Mouse (Mus musculus) kidney, embryonic 15.5 days (tissue): ENCODE results near the gene Mboat1. TPM values are rescaled to one million over a fixed set of nuclear protein-coding genes. Genes with fewer than 3 reads are reported as not detected.

Source experiments
- ATAC-seq: fragments of 200-750 bp; cut with Nextera tagmentation; replicated peaks from 2 replicates; pipeline ENCODE4 v1.8.0; 2017; ENCODE audit warnings: moderate TSS enrichment; ENCODE audit not compliant: low FRiP score
- H3K27ac ChIP-seq: fragments of 300-500 bp; sonication (generic); 2 replicates; pipeline ENCODE4 v1.5.1; 2015; ENCODE audit warnings: mild to moderate bottlenecking, inconsistent platforms
- H3K27me3 ChIP-seq: fragments of 300-500 bp; sonication (generic); 2 replicates; pipeline ENCODE4 v1.6.1; 2015; ENCODE audit warnings: inconsistent platforms
- H3K36me3 ChIP-seq: fragments of 300-500 bp; sonication (generic); 2 replicates; pipeline ENCODE4 v1.6.1; 2015; ENCODE audit warnings: inconsistent platforms
- H3K4me1 ChIP-seq: fragments of 300-500 bp; sonication (generic); 2 replicates; pipeline ENCODE4 v1.6.1; 2015; ENCODE audit warnings: inconsistent platforms
- H3K4me2 ChIP-seq: fragments of 300-500 bp; sonication (generic); 2 replicates; pipeline ENCODE4 v1.6.1; 2015; ENCODE audit warnings: moderate library complexity, mild to moderate bottlenecking, inconsistent platforms
- H3K4me3 ChIP-seq: fragments of 300-500 bp; sonication (generic); replicated peaks from 2 replicates; pipeline ENCODE4 v1.5.1; 2015; ENCODE audit warnings: mild to moderate bottlenecking, inconsistent platforms
- H3K9ac ChIP-seq: fragments of 300-500 bp; sonication (generic); 2 replicates; pipeline ENCODE4 v1.6.1; 2015; ENCODE audit warnings: mild to moderate bottlenecking, inconsistent platforms
- H3K9me3 ChIP-seq: fragments of 300-500 bp; sonication (generic); replicated peaks from 2 replicates; pipeline ENCODE4 v1.6.1; 2016; ENCODE audit warnings: inconsistent platforms
- WGBS: fragments of 180-500 bp; shearing (Covaris S2); methylation state at CpG from one replicate; pipeline ENCODE4 v1.1.7; 2015; ENCODE audit warnings: mixed read lengths; 5-methylcytosine and 5-hydroxymethylcytosine counted together
- polyA plus RNA-seq: library from polyadenylated mRNA; unstranded; fragments of >200 nt; fragmentation: Nextera tagmentation; extraction: Ambion mirVana; gene quantifications from 2 replicates; pipeline ENCODE4 v1.2.1, GENCODE M21; 2015

Mboat1 gene
- polyA plus RNA-seq, 1 experiment from 2014 or later = 26.2 TPM

- no peak overlapping the region for H3K9ac ChIP-seq
- H3K4me3 ChIP-seq = no peak overlapping the region
- H3K4me1 ChIP-seq = peaks cover 30% of the 10 kb centered on the region
- peak; percentile 70 for ATAC-seq
- peak overlapping the region; percentile 74 for H3K27ac ChIP-seq
- H3K36me3 ChIP-seq = peaks cover 16% of the 10 kb centered on the region
- no peaks in the 10 kb centered on the region for H3K9me3 ChIP-seq
- no peak overlapping the region for H3K4me2 ChIP-seq
- WGBS = 29% methylated on average over 3 of the region's 3 CpGs
- H3K27me3 ChIP-seq = no peaks in the 10 kb centered on the region
Observed at GRCm38 (mm10) chr13:30221316-30221715, 85.0 kb downstream of the Mboat1 start.

- no peak overlapping the region for H3K4me3 ChIP-seq
- H3K9ac ChIP-seq = no peak overlapping the region
- no peaks in the 10 kb centered on the region for H3K27me3 ChIP-seq
- WGBS = 92% methylated on average over 10 of the region's 10 CpGs
- peaks cover 16% of the 10 kb centered on the region for H3K36me3 ChIP-seq
- no peak for ATAC-seq
- no peaks in the 10 kb centered on the region for H3K9me3 ChIP-seq
- no peak overlapping the region for H3K27ac ChIP-seq
- no peak overlapping the region for H3K4me2 ChIP-seq
- peaks cover 28% of the 10 kb centered on the region for H3K4me1 ChIP-seq
Observed at GRCm38 (mm10) chr13:30224114-30224513, 87.8 kb downstream of the Mboat1 start.

- H3K4me1 ChIP-seq = peaks cover 28% of the 10 kb centered on the region
- H3K36me3 ChIP-seq = peaks cover 16% of the 10 kb centered on the region
- no peak overlapping the region for H3K27ac ChIP-seq
- no peaks in the 10 kb centered on the region for H3K9me3 ChIP-seq
- H3K4me2 ChIP-seq = no peak overlapping the region
- H3K4me3 ChIP-seq = no peak overlapping the region
- WGBS = 93% methylated on average over 6 of the region's 6 CpGs
- ATAC-seq = no peak
- no peaks in the 10 kb centered on the region for H3K27me3 ChIP-seq
- H3K9ac ChIP-seq = no peak overlapping the region
Observed at GRCm38 (mm10) chr13:30224659-30225058, 88.4 kb downstream of the Mboat1 start.

- H3K4me1 ChIP-seq = peaks cover 8% of the 10 kb centered on the region
- no peaks in the 10 kb centered on the region for H3K9me3 ChIP-seq
- H3K36me3 ChIP-seq = peaks cover 15% of the 10 kb centered on the region
- H3K27me3 ChIP-seq = no peaks in the 10 kb centered on the region
- no peak overlapping the region for H3K4me2 ChIP-seq
- no peak overlapping the region for H3K4me3 ChIP-seq
- H3K27ac ChIP-seq = no peak overlapping the region
- WGBS = 54% methylated on average over 5 of the region's 5 CpGs
- no peak for ATAC-seq
- no peak overlapping the region for H3K9ac ChIP-seq
Observed at GRCm38 (mm10) chr13:30228762-30229161, 92.5 kb downstream of the Mboat1 start.

- 87% methylated on average over 9 of the region's 9 CpGs for WGBS
- Histone ChIP-seq H3K4me3 (no peak overlapping the region), H3K4me1 (peaks cover 8% of the 10 kb centered on the region), H3K27me3 (no peaks in the 10 kb centered on the region), H3K27ac (no peak overlapping the region), H3K9ac (no peak overlapping the region), H3K4me2 (no peak overlapping the region), H3K9me3 (no peaks in the 10 kb centered on the region), H3K36me3 (peaks cover 5% of the 10 kb centered on the region; the same call in 1 of the 2 replicates)
- ATAC-seq = no peak
Observed at GRCm38 (mm10) chr13:30229625-30230139, 93.4 kb downstream of the Mboat1 start.

- peak overlapping the region; percentile 32 for H3K27ac ChIP-seq
- ATAC-seq = 0 out of 2 replicates have a peak, but pooled peaks have one; percentile 52
Observed at GRCm38 (mm10) chr13:30235056-30235750, 98.9 kb downstream of the Mboat1 start.

GRCm38 (mm10) chr13:30239396-30239795 is 103.1 kb downstream of the Mboat1 start:
- H3K27me3 ChIP-seq = no peaks in the 10 kb centered on the region
- peaks cover 20% of the 10 kb centered on the region; the same call in 1 of the 2 replicates for H3K36me3 ChIP-seq
- H3K27ac ChIP-seq = no peak overlapping the region
- ATAC-seq = no peak
- H3K9me3 ChIP-seq = no peaks in the 10 kb centered on the region
- WGBS = 76% methylated on average over 6 of the region's 6 CpGs
- H3K9ac ChIP-seq = no peak overlapping the region
- H3K4me3 ChIP-seq = no peak overlapping the region
- peaks cover 9% of the 10 kb centered on the region; the same call in 1 of the 2 replicates for H3K4me1 ChIP-seq
- no peak overlapping the region for H3K4me2 ChIP-seq

More at GRCm38 (mm10) chr13:30235056-30235750, 98.9 kb downstream of the Mboat1 start:
- Histone ChIP-seq H3K4me3 (no peak overlapping the region), H3K27me3 (no peaks in the 10 kb centered on the region), H3K4me2 (no peak overlapping the region), H3K4me1 (peaks cover 9% of the 10 kb centered on the region; the same call in 1 of the 2 replicates), H3K9me3 (no peaks in the 10 kb centered on the region), H3K36me3 (no peaks in the 10 kb centered on the region), H3K9ac (no peak overlapping the region)
- WGBS = 51% methylated on average over 11 of the region's 11 CpGs

- Histone ChIP-seq H3K36me3 (peaks cover 29% of the 10 kb centered on the region; the same call in 1 of the 2 replicates), H3K4me3 (no peak overlapping the region), H3K9ac (no peak overlapping the region), H3K4me1 (peaks cover 9% of the 10 kb centered on the region), H3K4me2 (no peak overlapping the region), H3K27ac (no peak overlapping the region), H3K9me3 (no peaks in the 10 kb centered on the region), H3K27me3 (no peaks in the 10 kb centered on the region)
- no peak for ATAC-seq
- WGBS = 86% methylated on average over 4 of the region's 4 CpGs
Observed at GRCm38 (mm10) chr13:30245573-30245972, 109.3 kb downstream of the Mboat1 start.

- H3K9me3 ChIP-seq = no peaks in the 10 kb centered on the region
- H3K4me1 ChIP-seq = peaks cover 19% of the 10 kb centered on the region
- no peaks in the 10 kb centered on the region for H3K27me3 ChIP-seq
- WGBS = 39% methylated on average over 5 of the region's 5 CpGs
- no peak overlapping the region for H3K4me3 ChIP-seq
- H3K36me3 ChIP-seq = peaks cover 9% of the 10 kb centered on the region; the same call in 1 of the 2 replicates
- no peak; the same call in 1 of the 2 replicates for ATAC-seq
- no peak overlapping the region for H3K27ac ChIP-seq
- no peak overlapping the region for H3K9ac ChIP-seq
- H3K4me2 ChIP-seq = no peak overlapping the region
Observed at GRCm38 (mm10) chr13:30250341-30250905, 114.1 kb downstream of the Mboat1 start.

- Histone ChIP-seq H3K27ac (no peak overlapping the region), H3K36me3 (no peaks in the 10 kb centered on the region), H3K4me2 (no peak overlapping the region), H3K9ac (no peak overlapping the region), H3K4me3 (no peak overlapping the region), H3K4me1 (peaks cover 19% of the 10 kb centered on the region), H3K27me3 (no peaks in the 10 kb centered on the region), H3K9me3 (no peaks in the 10 kb centered on the region)
- WGBS = 77% methylated on average over 3 of the region's 3 CpGs
- ATAC-seq = no peak
Observed at GRCm38 (mm10) chr13:30251431-30251830, 115.1 kb downstream of the Mboat1 start.

- no peak for ATAC-seq
- no peak overlapping the region for H3K27ac ChIP-seq
- H3K4me2 ChIP-seq = no peak overlapping the region
- no peak overlapping the region for H3K9ac ChIP-seq
- no peaks in the 10 kb centered on the region for H3K36me3 ChIP-seq
- peaks cover 19% of the 10 kb centered on the region for H3K4me1 ChIP-seq
- H3K27me3 ChIP-seq = no peaks in the 10 kb centered on the region
- 44% methylated on average over 3 of the region's 3 CpGs for WGBS
- no peak overlapping the region for H3K4me3 ChIP-seq
- H3K9me3 ChIP-seq = no peaks in the 10 kb centered on the region
Observed at GRCm38 (mm10) chr13:30252692-30253091, 116.4 kb downstream of the Mboat1 start.

- Histone ChIP-seq H3K27ac (peak overlapping the region; percentile 41; the same call in 1 of the 2 replicates), H3K9me3 (no peaks in the 10 kb centered on the region), H3K9ac (no peak overlapping the region), H3K27me3 (no peaks in the 10 kb centered on the region), H3K4me1 (peaks cover 20% of the 10 kb centered on the region), H3K4me2 (no peak overlapping the region), H3K36me3 (no peaks in the 10 kb centered on the region), H3K4me3 (no peak overlapping the region)
- 33% methylated on average over 5 of the region's 5 CpGs for WGBS
- ATAC-seq = no peak
Observed at GRCm38 (mm10) chr13:30253636-30254264, 117.5 kb downstream of the Mboat1 start.
